Mouse (Mus musculus) midbrain, embryonic 14.5 days (tissue): ENCODE results near the gene Olfr613. TPM values are rescaled to one million over a fixed set of nuclear protein-coding genes. Genes with fewer than 3 reads are reported as not detected.
"Not testable (repeated sequence)": the region's sequence is repeated elsewhere in the genome, so short reads cannot be mapped to it uniquely, and the experiment has no call there.

ENCODE experiments used
- ATAC-seq: fragments of 200-750 bp; cut with Nextera tagmentation; 2 replicates; pipeline ENCODE4 v1.8.0; 2017; ENCODE audit warnings: moderate number of reproducible peaks, moderate library complexity; ENCODE audit not compliant: low FRiP score, low TSS enrichment
- DNase-seq: peaks from one replicate; pipeline ENCODE4 v3.0.0-alpha.2; 2015
- H3K27ac ChIP-seq: fragments of 300-500 bp; sonication (generic); replicated peaks from 2 replicates; pipeline ENCODE4 v1.5.1; 2014; ENCODE audit warnings: mild to moderate bottlenecking, low read depth, low read length, moderate library complexity
- H3K27me3 ChIP-seq: fragments of 300-500 bp; sonication (generic); 2 replicates; pipeline ENCODE4 v1.6.1; 2014; ENCODE audit warnings: low read length, control low read depth, mixed read lengths; ENCODE audit not compliant: control insufficient read depth, insufficient read depth
- H3K36me3 ChIP-seq: fragments of 300-500 bp; sonication (generic); 2 replicates; pipeline ENCODE4 v1.6.1; 2014; ENCODE audit warnings: low read length, control low read depth; ENCODE audit not compliant: control insufficient read depth, insufficient read depth
- H3K4me1 ChIP-seq: fragments of 300-500 bp; sonication (generic); 2 replicates; pipeline ENCODE4 v1.6.1; 2014; ENCODE audit warnings: mild to moderate bottlenecking, antibody characterized with exemption, low read length, control low read depth; ENCODE audit not compliant: control insufficient read depth, insufficient read depth
- H3K4me2 ChIP-seq: fragments of 300-500 bp; sonication (generic); 2 replicates; pipeline ENCODE4 v1.6.1; 2014; ENCODE audit warnings: mild to moderate bottlenecking, low read length, moderate library complexity
- H3K4me3 ChIP-seq: fragments of 300-500 bp; sonication (generic); replicated peaks from 2 replicates; pipeline ENCODE4 v1.5.1; 2014; ENCODE audit warnings: low read depth, low read length
- H3K9ac ChIP-seq: fragments of 300-500 bp; sonication (generic); replicated peaks from 2 replicates; pipeline ENCODE4 v1.6.1; 2014; ENCODE audit warnings: mild to moderate bottlenecking, low read length, moderate library complexity
- H3K9me3 ChIP-seq: fragments of 300-500 bp; sonication (generic); 2 replicates; pipeline ENCODE4 v1.6.1; 2016; ENCODE audit warnings: low read length, control low read depth, mixed read lengths; ENCODE audit not compliant: control insufficient read depth
- WGBS: fragments of 180-500 bp; shearing (Covaris S2); extraction: QIAGEN DNeasy Blood & Tissue Kit; methylation state at CpG from one replicate; pipeline ENCODE4 v1.1.7; 2014; 5-methylcytosine and 5-hydroxymethylcytosine counted together
- polyA plus RNA-seq: library from polyadenylated mRNA; unstranded; fragments of >200 nt; fragmentation: Nextera tagmentation; extraction: Ambion mirVana; gene quantifications from 2 replicates; pipeline ENCODE4 v1.2.1, GENCODE M21; 2014

The Olfr613 gene
- not detected in 2 replicates for polyA plus RNA-seq

GRCm38 (mm10) chr7:103547774-103548173, at the start of gene Olfr613:
Gene Olfr613, plus strand, starts transcription at chr7:103548074.
- ATAC-seq (no peak), DNase-seq (no peak)
- no peaks in the 10 kb centered on the region for H3K36me3 ChIP-seq
- WGBS, result 82% methylated on average over 2 of the region's 2 CpGs
- H3K9ac ChIP-seq, result no peak within 1 kb of the TSS
- H3K27me3 ChIP-seq, result no peaks in the 10 kb centered on the region
- H3K9me3 ChIP-seq, result no peaks in the 10 kb centered on the region
- H3K4me3 ChIP-seq, result no peak within 1 kb of the TSS
- H3K4me1 ChIP-seq, result no peaks in the 10 kb centered on the region
- no peak within 1 kb of the TSS for H3K4me2 ChIP-seq
- H3K27ac ChIP-seq, result no peak within 1 kb of the TSS

GRCm38 (mm10) chr7:103512022-103512421, 35.9 kb upstream of the Olfr613 start, which contains the start of gene Olfr610:
Gene Olfr610, minus strand, starts transcription at chr7:103512122.
- DNase-seq, result no peak
- WGBS, result 89% methylated on average over 2 of the region's 2 CpGs
- no peaks in the 10 kb centered on the region for H3K9me3 ChIP-seq

GRCm38 (mm10) chr7:103520746-103521145, 27.1 kb upstream of the Olfr613 start, which contains the start of gene Olfr611:
Gene Olfr611, minus strand, starts transcription at chr7:103520846.
- not testable (repeated sequence) for H3K27me3 ChIP-seq, H3K4me2 ChIP-seq, H3K36me3 ChIP-seq, DNase-seq, H3K9me3 ChIP-seq, H3K4me3 ChIP-seq, ATAC-seq, H3K27ac ChIP-seq, H3K9ac ChIP-seq, H3K4me1 ChIP-seq
- 71% methylated on average over 1 of the region's 1 CpGs for WGBS

More at GRCm38 (mm10) chr7:103512022-103512421, 35.9 kb upstream of the Olfr613 start, which contains the start of gene Olfr610:
- Histone ChIP-seq H3K36me3 (no peaks in the 10 kb centered on the region), H3K9ac (no peak within 1 kb of the TSS), H3K27ac (no peak within 1 kb of the TSS), H3K4me1 (no peaks in the 10 kb centered on the region), H3K4me3 (no peak within 1 kb of the TSS), H3K4me2 (no peak within 1 kb of the TSS), H3K27me3 (no peaks in the 10 kb centered on the region)
- ATAC-seq, result no peak

GRCm38 (mm10) chr7:103542617-103543016, 5.3 kb upstream of the Olfr613 start, which contains the start of gene Olfr612:
Gene Olfr612, minus strand, starts transcription at chr7:103542717.
- 87% methylated on average over 2 of the region's 2 CpGs for WGBS
- H3K4me1 ChIP-seq, H3K27me3 ChIP-seq, ATAC-seq, H3K4me3 ChIP-seq, H3K9me3 ChIP-seq, H3K27ac ChIP-seq, DNase-seq, H3K4me2 ChIP-seq, H3K36me3 ChIP-seq, H3K9ac ChIP-seq: not testable (repeated sequence)

GRCm38 (mm10) chr7:103555779-103556178, 7.9 kb downstream of the Olfr613 start, which contains the start of gene Olfr615:
Gene Olfr615, plus strand, starts transcription at chr7:103556079.
- no peak within 1 kb of the TSS for H3K4me3 ChIP-seq
- no peaks in the 10 kb centered on the region for H3K4me1 ChIP-seq
- no peaks in the 10 kb centered on the region for H3K9me3 ChIP-seq
- H3K9ac ChIP-seq, result no peak within 1 kb of the TSS
- DNase-seq (no peak), ATAC-seq (no peak)
- H3K27me3 ChIP-seq, result no peaks in the 10 kb centered on the region
- no peak within 1 kb of the TSS for H3K4me2 ChIP-seq
- H3K27ac ChIP-seq, result no peak within 1 kb of the TSS
- no peaks in the 10 kb centered on the region for H3K36me3 ChIP-seq
- WGBS, result 91% methylated on average over 2 of the region's 2 CpGs

GRCm38 (mm10) chr7:103569043-103569442, 21.2 kb downstream of the Olfr613 start, which contains the start of gene Olfr616:
Gene Olfr616, minus strand, starts transcription at chr7:103569143.
- WGBS, result 83% methylated on average over 3 of the region's 3 CpGs
- ATAC-seq (no peak), DNase-seq (no peak)
- no peak within 1 kb of the TSS for H3K4me2 ChIP-seq
- no peaks in the 10 kb centered on the region for H3K36me3 ChIP-seq
- no peak within 1 kb of the TSS for H3K27ac ChIP-seq
- H3K4me3 ChIP-seq, result no peak within 1 kb of the TSS
- H3K9me3 ChIP-seq, result no peaks in the 10 kb centered on the region
- no peak within 1 kb of the TSS for H3K9ac ChIP-seq
- no peaks in the 10 kb centered on the region for H3K4me1 ChIP-seq
- H3K27me3 ChIP-seq, result no peaks in the 10 kb centered on the region

- ATAC-seq (no peak), DNase-seq (no peak)
- Histone ChIP-seq H3K27me3 (no peaks in the 10 kb centered on the region), H3K4me1 (no peaks in the 10 kb centered on the region), H3K36me3 (no peaks in the 10 kb centered on the region), H3K4me2 (no peak within 1 kb of the TSS), H3K9me3 (no peaks in the 10 kb centered on the region), H3K9ac (no peak within 1 kb of the TSS), H3K27ac (no peak within 1 kb of the TSS), H3K4me3 (no peak within 1 kb of the TSS)
- WGBS, result 88% methylated on average over 1 of the region's 1 CpGs
Measured at GRCm38 (mm10) chr7:103572761-103573160, 24.9 kb downstream of the Olfr613 start, which contains the start of gene Olfr617. Gene Olfr617, plus strand, starts transcription at chr7:103573061.

- Histone ChIP-seq H3K9me3 (no peaks in the 10 kb centered on the region), H3K4me3 (no peak within 1 kb of the TSS), H3K9ac (no peak within 1 kb of the TSS), H3K4me1 (no peaks in the 10 kb centered on the region), H3K36me3 (no peaks in the 10 kb centered on the region), H3K27me3 (no peaks in the 10 kb centered on the region), H3K4me2 (no peak within 1 kb of the TSS), H3K27ac (no peak within 1 kb of the TSS)
- WGBS, result 57% methylated on average over 2 of the region's 2 CpGs
- no peak for DNase-seq
- ATAC-seq, result no peak
Measured at GRCm38 (mm10) chr7:103589803-103590202, 41.9 kb downstream of the Olfr613 start, which contains the start of gene Olfr618. Gene Olfr618, plus strand, starts transcription at chr7:103590103.

- Histone ChIP-seq H3K4me1 (no peaks in the 10 kb centered on the region), H3K36me3 (no peaks in the 10 kb centered on the region), H3K4me2 (no peak within 1 kb of the TSS), H3K27me3 (no peaks in the 10 kb centered on the region), H3K9ac (no peak within 1 kb of the TSS), H3K4me3 (no peak within 1 kb of the TSS), H3K27ac (no peak within 1 kb of the TSS), H3K9me3 (no peaks in the 10 kb centered on the region)
- DNase-seq, result no peak
- ATAC-seq, result no peak
Measured at GRCm38 (mm10) chr7:103600275-103600674, 52.4 kb downstream of the Olfr613 start, which contains the start of gene Olfr619. Gene Olfr619, plus strand, starts transcription at chr7:103600575.
